Mouse (Mus musculus) layer of hippocampus, adult 9-11 months (tissue): Measurements from ENCODE around the gene Hyal2.

Source experiments
- DNase-seq: peaks from one replicate; pipeline ENCODE4 v3.0.0; 2022

Gene Hyal2

GRCm38 (mm10) chr9:107593101-107593976, 25.6 kb downstream of the Hyal2 start:
- DNase-seq: no peak

- no peak for DNase-seq
These were observed 26.7 kb downstream of the Hyal2 start for GRCm38 (mm10) chr9:107594281-107595062.

GRCm38 (mm10) chr9:107596619-107597569, 29.1 kb downstream of the Hyal2 start:
- no peak for DNase-seq

GRCm38 (mm10) chr9:107598385-107598784, 30.6 kb downstream of the Hyal2 start:
- DNase-seq: no peak

- no peak for DNase-seq
These were observed 31.7 kb downstream of the Hyal2 start for GRCm38 (mm10) chr9:107599433-107599832.

GRCm38 (mm10) chr9:107599842-107600241, 32.1 kb downstream of the Hyal2 start:
- DNase-seq: no peak

GRCm38 (mm10) chr9:107600745-107601144, 33.0 kb downstream of the Hyal2 start:
- no peak for DNase-seq

GRCm38 (mm10) chr9:107601275-107601674, 33.5 kb downstream of the Hyal2 start:
- DNase-seq: no peak

- peak; percentile 85 for DNase-seq
These were observed 34.4 kb downstream of the Hyal2 start for GRCm38 (mm10) chr9:107602068-107602648.

GRCm38 (mm10) chr9:107603251-107603650, 35.5 kb downstream of the Hyal2 start:
- no peak for DNase-seq

GRCm38 (mm10) chr9:107605041-107605661, 37.4 kb downstream of the Hyal2 start:
- no peak for DNase-seq

- no peak for DNase-seq
These were observed 38.8 kb downstream of the Hyal2 start for GRCm38 (mm10) chr9:107606591-107606990.

GRCm38 (mm10) chr9:107607036-107607435, 39.3 kb downstream of the Hyal2 start:
- no peak for DNase-seq

GRCm38 (mm10) chr9:107607653-107608245, 40.0 kb downstream of the Hyal2 start:
- DNase-seq: no peak

- DNase-seq: no peak
These were observed 41.1 kb downstream of the Hyal2 start, which contains the start of gene Sema3b for GRCm38 (mm10) chr9:107608741-107609432. Gene Sema3b, minus strand, starts transcription at chr9:107609229.

GRCm38 (mm10) chr9:107609433-107609830, 41.7 kb downstream of the Hyal2 start:
- DNase-seq: no peak

- peak; percentile 45 for DNase-seq
These were observed 43.9 kb downstream of the Hyal2 start for GRCm38 (mm10) chr9:107611456-107612190.

GRCm38 (mm10) chr9:107612191-107612944, 44.6 kb downstream of the Hyal2 start:
- DNase-seq: peak; percentile 98

- no peak for DNase-seq
These were observed 45.3 kb downstream of the Hyal2 start for GRCm38 (mm10) chr9:107612945-107613569.
